Mouse (Mus musculus): ENCODE data around the gene Baiap2l2.

Baiap2l2 gene

DNA sequence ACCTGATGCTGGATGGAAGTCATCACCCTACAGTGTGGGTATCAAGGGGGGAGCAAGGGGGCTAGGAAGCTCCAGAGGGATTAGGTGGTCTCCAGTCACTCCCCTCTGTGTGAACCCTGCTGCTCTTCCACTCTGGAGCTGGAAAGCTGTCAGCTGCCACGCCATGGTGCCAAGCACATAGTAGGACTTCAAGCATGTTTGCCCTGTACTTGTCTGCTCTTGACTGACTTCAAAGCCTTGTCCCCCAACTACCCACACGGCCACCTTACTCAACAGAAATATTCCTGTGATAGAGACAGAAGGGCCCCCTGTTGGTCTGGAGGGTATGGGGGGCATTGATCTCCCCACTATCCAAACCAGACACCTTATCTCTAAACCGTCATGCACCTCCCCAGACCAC lies 69.1 kb downstream of the Baiap2l2 start:
- no peak for DNase-seq (ENCODE audit: low read depth, low spot score)

DNA sequence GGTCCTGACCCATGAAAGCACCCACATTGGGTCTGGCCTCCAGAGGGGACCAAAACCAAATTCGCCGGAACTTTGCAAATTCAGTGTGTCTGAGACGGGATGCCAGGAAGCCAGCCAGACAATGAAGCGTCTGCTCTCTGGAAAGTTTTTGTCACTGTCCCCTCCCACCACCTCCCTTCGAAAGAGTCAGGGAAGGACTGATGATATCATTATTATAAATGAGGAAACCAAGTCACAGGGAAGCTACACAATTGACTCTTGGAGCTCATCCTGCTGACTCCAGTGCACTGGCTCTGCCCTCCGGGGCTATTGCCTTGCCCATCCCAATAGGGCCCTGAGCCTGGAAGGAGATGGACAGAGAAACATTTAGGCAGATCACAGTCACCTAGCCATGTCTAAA lies 71.7 kb downstream of the Baiap2l2 start:
- no peak for DNase-seq (ENCODE audit: low read depth, low spot score)

DNA sequence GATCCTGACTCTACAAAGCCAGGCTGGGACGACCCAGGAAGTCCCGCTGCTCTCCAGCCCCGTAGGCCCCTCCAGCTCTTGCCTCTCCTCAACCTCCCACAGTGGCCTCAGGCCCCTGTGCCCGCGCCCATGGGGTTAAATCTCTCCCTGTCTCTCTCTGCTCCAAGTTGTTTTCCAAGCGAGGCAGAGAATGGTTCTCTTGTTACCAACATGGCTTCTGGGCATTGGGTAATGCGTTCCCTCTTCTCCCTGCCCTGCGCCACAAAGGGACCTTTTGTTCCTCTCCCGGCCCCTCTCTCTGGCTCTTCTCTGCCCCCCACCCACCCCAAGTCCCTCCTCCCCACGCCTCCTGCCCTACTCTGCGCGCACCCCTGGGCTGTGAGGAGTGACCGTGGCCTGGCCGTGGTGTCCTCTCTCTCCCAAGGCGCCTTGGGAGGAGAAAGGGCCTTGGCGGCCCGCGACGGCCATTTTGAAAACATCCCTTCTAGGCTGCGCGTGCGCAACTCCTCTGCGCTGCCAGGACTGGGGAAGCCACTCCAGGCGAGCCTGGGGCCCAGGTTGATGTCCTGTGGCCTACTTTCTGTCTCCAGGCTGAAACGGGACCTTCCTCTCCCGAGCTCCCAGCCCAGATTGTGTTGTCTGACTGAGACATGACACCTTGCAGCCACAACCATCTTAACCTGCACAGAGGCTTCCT lies 72.4 kb downstream of the Baiap2l2 start:
- peak; percentile 40 for DNase-seq (ENCODE audit: low read depth, low spot score)

DNA sequence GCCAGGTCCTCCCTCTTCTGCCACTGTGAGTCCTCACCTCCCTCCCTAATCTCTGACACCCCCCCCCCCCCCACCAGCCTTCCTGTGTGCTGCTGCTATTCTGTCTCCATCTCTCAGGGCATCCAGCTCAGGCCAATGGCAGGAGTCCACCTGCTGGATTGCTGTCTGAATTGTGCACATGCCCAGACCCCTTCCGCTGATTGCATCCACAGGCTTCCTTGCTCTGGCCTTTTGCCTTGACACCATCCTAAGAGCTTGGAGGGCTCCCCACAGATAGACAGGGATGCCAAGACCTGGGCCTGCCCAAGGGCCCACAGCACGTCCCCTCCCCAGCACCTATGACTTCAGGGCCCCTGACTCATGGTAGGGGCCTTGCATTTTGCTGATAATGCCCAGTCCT lies 75.0 kb downstream of the Baiap2l2 start:
- no peak for DNase-seq (ENCODE audit: low read depth, low spot score)

DNA sequence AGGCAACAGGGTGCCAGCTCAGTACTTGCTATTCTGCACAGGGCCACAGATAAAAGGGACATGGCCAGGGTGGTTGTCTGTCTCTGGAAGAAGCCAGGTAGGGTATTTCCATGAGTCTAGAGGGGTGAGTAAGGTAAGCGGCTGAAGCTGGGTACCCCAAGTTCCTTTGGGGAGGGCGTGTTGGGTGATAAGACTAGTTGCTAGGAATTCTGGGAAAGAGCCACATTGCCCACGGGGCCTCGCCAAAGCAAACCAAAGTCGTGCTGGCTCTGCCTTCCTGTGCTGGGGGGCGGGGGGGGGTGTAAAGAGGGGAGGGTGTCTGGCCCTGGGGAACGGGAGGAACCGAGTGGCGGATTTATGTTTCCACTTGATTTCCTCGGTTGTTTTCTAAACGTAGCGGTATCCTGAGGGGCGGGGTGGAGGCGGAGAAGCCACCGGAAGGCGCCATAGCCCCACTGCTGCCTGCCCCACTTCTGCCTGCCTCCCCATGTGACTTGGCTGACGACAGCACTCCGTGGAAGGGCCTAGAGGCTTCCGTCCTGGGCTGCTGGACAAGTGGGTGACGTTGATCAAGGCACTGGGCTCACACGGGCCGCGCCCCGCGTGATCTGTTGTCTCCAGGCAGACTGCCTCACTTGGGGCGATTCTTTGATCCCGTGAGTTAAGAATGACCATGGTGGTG lies 76.4 kb downstream of the Baiap2l2 start:
- DNase-seq (ENCODE audit: low read depth, low spot score) = no peak

DNA sequence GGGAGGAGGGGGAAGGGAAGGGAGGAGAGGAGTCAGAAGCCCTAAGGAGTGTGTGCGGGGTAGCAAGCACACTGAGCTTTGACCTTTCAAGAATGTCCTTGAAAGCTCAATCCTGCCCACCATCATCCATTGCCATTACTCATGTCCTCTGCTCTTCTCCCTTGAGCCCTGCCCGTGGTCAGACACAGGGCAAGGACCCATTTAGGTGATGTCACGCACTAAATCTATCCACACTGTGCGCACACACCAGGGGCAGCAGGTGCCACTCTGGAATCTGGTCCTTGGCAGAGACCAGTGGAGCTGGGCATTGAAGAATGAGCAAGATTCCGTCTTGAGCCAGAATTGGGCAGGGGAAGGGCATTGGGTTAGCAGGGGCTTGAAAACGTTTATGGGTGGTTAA lies 77.1 kb downstream of the Baiap2l2 start:
- DNase-seq (ENCODE audit: low read depth, low spot score) = no peak

Data from ES-CJ7 (cell line).